Mouse (Mus musculus) limb, embryonic 11.5 days (tissue): ENCODE data around the gene Gm17571. TPM values are rescaled to one million over a fixed set of nuclear protein-coding genes. Genes with fewer than 3 reads are reported as not detected.
A peak's percentile ranks its signal among the peaks of the same experiment; 100 is the strongest.

Experiments
- ATAC-seq: fragments of 200-750 bp; cut with Nextera tagmentation; 2 replicates; pipeline ENCODE4 v1.8.0; 2017; ENCODE audit warnings: low read depth; ENCODE audit not compliant: insufficient number of reproducible peaks, low FRiP score, low TSS enrichment
- DNase-seq: peaks from one replicate; pipeline ENCODE4 v3.0.0-alpha.2; 2015; ENCODE audit warnings: low spot score
- H3K27ac ChIP-seq: fragments of 300-500 bp; sonication (generic); replicated peaks from 2 replicates; pipeline ENCODE4 v1.5.1; 2014; ENCODE audit warnings: low read depth, mild to moderate bottlenecking, low read length
- H3K27me3 ChIP-seq: fragments of 300-500 bp; sonication (generic); 2 replicates; pipeline ENCODE4 v1.6.1; 2014; ENCODE audit warnings: mild to moderate bottlenecking, low read length, mixed read lengths; ENCODE audit not compliant: control insufficient read depth, insufficient read depth
- H3K36me3 ChIP-seq: fragments of 300-500 bp; sonication (generic); 2 replicates; pipeline ENCODE4 v1.6.1; 2014; ENCODE audit warnings: mild to moderate bottlenecking, low read length, moderate library complexity, mixed read lengths; ENCODE audit not compliant: control insufficient read depth, insufficient read depth
- H3K4me1 ChIP-seq: fragments of 300-500 bp; sonication (generic); 2 replicates; pipeline ENCODE4 v1.6.1; 2014; ENCODE audit warnings: low read length, mixed read lengths; ENCODE audit not compliant: control insufficient read depth, insufficient read depth
- H3K4me2 ChIP-seq: fragments of 300-500 bp; sonication (generic); 2 replicates; pipeline ENCODE4 v1.6.1; 2014; ENCODE audit warnings: low read depth, mild to moderate bottlenecking, moderate library complexity; ENCODE audit not compliant: severe bottlenecking
- H3K4me3 ChIP-seq: fragments of 300-500 bp; sonication (generic); 2 replicates; pipeline ENCODE4 v1.5.1; 2014; ENCODE audit warnings: low read depth, low read length
- H3K9ac ChIP-seq: fragments of 300-500 bp; sonication (generic); 2 replicates; pipeline ENCODE4 v1.6.1; 2014; ENCODE audit warnings: mild to moderate bottlenecking, low read length
- H3K9me3 ChIP-seq: fragments of 300-500 bp; sonication (generic); 2 replicates; pipeline ENCODE4 v1.6.1; 2016; ENCODE audit warnings: low read length; ENCODE audit not compliant: control insufficient read depth
- WGBS: fragments of 180-500 bp; shearing (Covaris S2); extraction: QIAGEN DNeasy Blood & Tissue Kit; methylation state at CpG from one replicate; pipeline ENCODE4 v1.1.7; 2014; 5-methylcytosine and 5-hydroxymethylcytosine counted together
- polyA plus RNA-seq: library from polyadenylated mRNA; unstranded; fragments of >200 nt; fragmentation: Nextera tagmentation; extraction: Ambion mirVana; gene quantifications from 2 replicates; pipeline ENCODE4 v1.2.1, GENCODE M21; 2014

Gm17571 gene
- polyA plus RNA-seq, 1 experiment from 2014 or later: not detected

GRCm38 (mm10) chr9:13465358-13466020 lies 18.9 kb upstream of the Gm17571 start:
- DNase-seq (no peak), ATAC-seq (no peak)
- Histone ChIP-seq H3K9me3 (no peaks in the 10 kb centered on the region), H3K4me1 (peaks cover 9% of the 10 kb centered on the region; the same call in 1 of the 2 replicates), H3K36me3 (no peaks in the 10 kb centered on the region), H3K27me3 (no peaks in the 10 kb centered on the region), H3K9ac (no peak overlapping the region), H3K4me2 (no peak overlapping the region), H3K4me3 (no peak overlapping the region), H3K27ac (no peak overlapping the region)
- WGBS: 68% methylated on average over 4 of the region's 4 CpGs

- ATAC-seq (no peak), DNase-seq (no peak)
- Histone ChIP-seq H3K27ac (no peak overlapping the region), H3K4me2 (no peak overlapping the region), H3K9me3 (no peaks in the 10 kb centered on the region), H3K4me3 (no peak overlapping the region), H3K36me3 (no peaks in the 10 kb centered on the region), H3K9ac (no peak overlapping the region), H3K4me1 (peaks cover 4% of the 10 kb centered on the region; the same call in 1 of the 2 replicates), H3K27me3 (no peaks in the 10 kb centered on the region)
- 95% methylated on average over 1 of the region's 1 CpGs for WGBS
These were observed 14.4 kb upstream of the Gm17571 start for GRCm38 (mm10) chr9:13460926-13461325.

- H3K9me3 ChIP-seq: no peaks in the 10 kb centered on the region
- H3K9ac ChIP-seq: no peak overlapping the region
- H3K36me3 ChIP-seq: no peaks in the 10 kb centered on the region
- H3K27ac ChIP-seq: no peak overlapping the region
- WGBS: 47% methylated on average over 3 of the region's 3 CpGs
- no peaks in the 10 kb centered on the region for H3K27me3 ChIP-seq
- peaks cover 4% of the 10 kb centered on the region; the same call in 1 of the 2 replicates for H3K4me1 ChIP-seq
- H3K4me3 ChIP-seq: no peak overlapping the region
- DNase-seq (peak; percentile 49), ATAC-seq (0 out of 2 replicates have a peak, but pooled peaks have one; percentile 54)
- no peak overlapping the region for H3K4me2 ChIP-seq
These were observed 13.5 kb upstream of the Gm17571 start for GRCm38 (mm10) chr9:13460012-13460411.

GRCm38 (mm10) chr9:13459371-13459770 lies 12.8 kb upstream of the Gm17571 start:
- Histone ChIP-seq H3K4me3 (no peak overlapping the region), H3K27ac (no peak overlapping the region), H3K4me1 (peaks cover 6% of the 10 kb centered on the region), H3K36me3 (no peaks in the 10 kb centered on the region), H3K27me3 (no peaks in the 10 kb centered on the region), H3K4me2 (no peak overlapping the region), H3K9ac (no peak overlapping the region), H3K9me3 (no peaks in the 10 kb centered on the region)
- DNase-seq: no peak
- no peak for ATAC-seq
- 89% methylated on average over 1 of the region's 1 CpGs for WGBS

- H3K27ac ChIP-seq: no peak overlapping the region
- H3K9ac ChIP-seq: no peak overlapping the region
- 84% methylated on average over 6 of the region's 6 CpGs for WGBS
- no peak overlapping the region for H3K4me2 ChIP-seq
- H3K4me3 ChIP-seq: no peak overlapping the region
- no peaks in the 10 kb centered on the region for H3K36me3 ChIP-seq
- no peak for ATAC-seq
- no peaks in the 10 kb centered on the region for H3K27me3 ChIP-seq
- DNase-seq: no peak
- no peaks in the 10 kb centered on the region for H3K9me3 ChIP-seq
- H3K4me1 ChIP-seq: peaks cover 6% of the 10 kb centered on the region
These were observed 11.2 kb upstream of the Gm17571 start for GRCm38 (mm10) chr9:13457774-13458173.

DNA sequence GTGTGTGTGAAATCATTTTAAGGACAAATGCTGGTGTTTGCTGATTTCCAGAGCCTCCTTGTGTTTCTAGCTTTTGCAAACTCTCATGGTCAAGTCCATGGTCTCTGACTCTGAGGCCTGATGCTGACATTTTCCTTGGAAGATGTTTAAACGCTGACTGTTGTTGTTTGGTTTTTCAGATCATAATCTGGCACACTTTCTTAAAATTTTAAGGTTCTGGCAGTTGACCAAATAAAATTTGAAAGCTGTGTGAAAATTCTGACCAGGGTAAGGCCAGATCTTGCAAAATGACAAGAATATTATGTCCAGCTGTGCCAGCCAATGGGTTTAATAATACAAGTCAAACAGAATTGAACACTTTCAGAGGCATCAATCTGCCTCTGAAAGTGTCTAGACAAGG lies 8.7 kb upstream of the Gm17571 start:
- H3K27me3 ChIP-seq: no peaks in the 10 kb centered on the region
- no peak overlapping the region for H3K27ac ChIP-seq
- H3K9me3 ChIP-seq: no peaks in the 10 kb centered on the region
- DNase-seq: no peak
- H3K4me2 ChIP-seq: no peak overlapping the region
- ATAC-seq: no peak
- no peak overlapping the region for H3K9ac ChIP-seq
- WGBS: 88% methylated on average over 1 of the region's 1 CpGs
- no peak overlapping the region for H3K4me3 ChIP-seq
- peaks cover 6% of the 10 kb centered on the region for H3K4me1 ChIP-seq
- no peaks in the 10 kb centered on the region for H3K36me3 ChIP-seq

- no peaks in the 10 kb centered on the region for H3K9me3 ChIP-seq
- H3K27ac ChIP-seq: no peak overlapping the region
- no peak for DNase-seq
- H3K27me3 ChIP-seq: no peaks in the 10 kb centered on the region
- peaks cover 5% of the 10 kb centered on the region for H3K4me1 ChIP-seq
- ATAC-seq: no peak
- H3K9ac ChIP-seq: no peak overlapping the region; the same call in 1 of the 2 replicates
- WGBS: 57% methylated on average over 7 of the region's 7 CpGs
- H3K4me2 ChIP-seq: no peak overlapping the region
- H3K36me3 ChIP-seq: no peaks in the 10 kb centered on the region
- no peak overlapping the region for H3K4me3 ChIP-seq
These were observed 8.1 kb upstream of the Gm17571 start for GRCm38 (mm10) chr9:13454651-13455123.

GRCm38 (mm10) chr9:13448716-13449115 lies 2.2 kb upstream of the Gm17571 start:
- no peak overlapping the region for H3K9ac ChIP-seq
- ATAC-seq: no peak
- 84% methylated on average over 3 of the region's 3 CpGs for WGBS

GRCm38 (mm10) chr9:13446236-13446635 lies 317 bp downstream of the Gm17571 start:
- Histone ChIP-seq H3K4me1 (no peaks in the 10 kb centered on the region), H3K36me3 (no peaks in the 10 kb centered on the region), H3K9ac (no peak overlapping the region), H3K27me3 (no peaks in the 10 kb centered on the region), H3K4me3 (no peak overlapping the region), H3K9me3 (no peaks in the 10 kb centered on the region), H3K4me2 (no peak overlapping the region), H3K27ac (no peak overlapping the region)
- no peak for DNase-seq
- WGBS: 76% methylated on average over 1 of the region's 1 CpGs
- no peak for ATAC-seq

More at GRCm38 (mm10) chr9:13448716-13449115, 2.2 kb upstream of the Gm17571 start:
- H3K9me3 ChIP-seq: no peaks in the 10 kb centered on the region
- no peaks in the 10 kb centered on the region for H3K36me3 ChIP-seq
- H3K27ac ChIP-seq: no peak overlapping the region; the same call in 1 of the 2 replicates
- H3K4me3 ChIP-seq: no peak overlapping the region
- H3K4me2 ChIP-seq: no peak overlapping the region
- no peak for DNase-seq
- H3K4me1 ChIP-seq: no peaks in the 10 kb centered on the region
- H3K27me3 ChIP-seq: no peaks in the 10 kb centered on the region
